Mouse (Mus musculus) midbrain, postnatal 0 days (tissue): ENCODE results near the gene Gse1. TPM values are rescaled to one million over a fixed set of nuclear protein-coding genes. Genes with fewer than 3 reads are reported as not detected.

Source experiments
- ATAC-seq: fragments of 200-750 bp; cut with Nextera tagmentation; 2 replicates; pipeline ENCODE4 v1.8.0; 2017; ENCODE audit warnings: moderate number of reproducible peaks, mild to moderate bottlenecking, moderate TSS enrichment, moderate library complexity; ENCODE audit not compliant: low FRiP score
- DNase-seq: peaks from one replicate; pipeline ENCODE4 v3.0.0-alpha.2; 2015; ENCODE audit warnings: low spot score
- H3K27ac ChIP-seq: fragments of 300-500 bp; sonication (generic); 2 replicates; pipeline ENCODE4 v1.5.1; 2014; ENCODE audit warnings: low read depth, mild to moderate bottlenecking, low read length, mixed read lengths
- H3K27me3 ChIP-seq: fragments of 300-500 bp; sonication (generic); 2 replicates; pipeline ENCODE4 v1.6.1; 2014; ENCODE audit warnings: low read length, control low read depth, mixed read lengths; ENCODE audit not compliant: insufficient read depth
- H3K36me3 ChIP-seq: fragments of 300-500 bp; sonication (generic); 2 replicates; pipeline ENCODE4 v1.6.1; 2014; ENCODE audit warnings: low read length, control low read depth, mixed read lengths; ENCODE audit not compliant: insufficient read depth
- H3K4me1 ChIP-seq: fragments of 300-500 bp; sonication (generic); 2 replicates; pipeline ENCODE4 v1.6.1; 2014; ENCODE audit warnings: mild to moderate bottlenecking, control low read depth, antibody characterized with exemption, low read length, mixed read lengths; ENCODE audit not compliant: insufficient read depth
- H3K4me2 ChIP-seq: fragments of 300-500 bp; sonication (generic); 2 replicates; pipeline ENCODE4 v1.6.1; 2014; ENCODE audit warnings: low read depth, mild to moderate bottlenecking, low read length, mixed read lengths; ENCODE audit not compliant: poor library complexity, severe bottlenecking
- H3K4me3 ChIP-seq: fragments of 300-500 bp; sonication (generic); 2 replicates; pipeline ENCODE4 v1.5.1; 2014; ENCODE audit warnings: low read depth, mild to moderate bottlenecking, low read length, moderate library complexity
- H3K9ac ChIP-seq: fragments of 300-500 bp; sonication (generic); replicated peaks from 2 replicates; pipeline ENCODE4 v1.6.1; 2014; ENCODE audit warnings: mild to moderate bottlenecking, low read length, moderate library complexity, mixed read lengths; ENCODE audit not compliant: poor library complexity, severe bottlenecking
- H3K9me3 ChIP-seq: fragments of 300-500 bp; sonication (generic); 2 replicates; pipeline ENCODE4 v1.6.1; 2016; ENCODE audit warnings: low read length, control low read depth
- CTCF ChIP-seq: IDR thresholded peaks from 2 replicates; pipeline ENCODE4 v1.5.1; 2016; ENCODE audit warnings: antibody characterized with exemption, mild to moderate bottlenecking
- WGBS: fragments of 180-500 bp; shearing (Covaris S2); extraction: QIAGEN DNeasy Blood & Tissue Kit; methylation state at CpG from one replicate; pipeline ENCODE4 v1.1.7; 2014; 5-methylcytosine and 5-hydroxymethylcytosine counted together
- polyA plus RNA-seq: library from polyadenylated mRNA; unstranded; fragments of >200 nt; fragmentation: Nextera tagmentation; extraction: Ambion mirVana; gene quantifications from 2 replicates; pipeline ENCODE4 v1.2.1, GENCODE M21; 2015
- total RNA-seq: library from RNA; depleted of rRNA; stranded (reverse); fragments of >200 nt; gene quantifications from 2 replicates; pipeline ENCODE4 v1.2.3, GENCODE M21; 2014

Gene Gse1
- total and polyA plus RNA-seq, 2 experiments from 2014 or later = 12.4 to 51.3 TPM

- H3K27ac ChIP-seq = no peak overlapping the region
- TF ChIP-seq CTCF = no peak
- whole genome bisulfite sequencing = 74% methylated on average over 10 of the region's 10 CpGs
- H3K36me3 ChIP-seq = no peaks in the 10 kb centered on the region
- H3K9ac ChIP-seq = no peak overlapping the region
- H3K27me3 ChIP-seq = no peaks in the 10 kb centered on the region
- DNase-seq = no peak
- ATAC-seq = no peak
- H3K4me1 ChIP-seq = peaks cover 19% of the 10 kb centered on the region
- no peak overlapping the region for H3K4me3 ChIP-seq
- no peak overlapping the region for H3K4me2 ChIP-seq
- no peaks in the 10 kb centered on the region for H3K9me3 ChIP-seq
Measured at GRCm38 (mm10) chr8:120305800-120306385, 77.6 kb downstream of the Gse1 start.

GRCm38 (mm10) chr8:120307103-120307502, 78.8 kb downstream of the Gse1 start:
- H3K27me3 ChIP-seq = no peaks in the 10 kb centered on the region
- ATAC-seq (peak; percentile 60), DNase-seq (peak; percentile 83)
- 8% methylated on average over 16 of the region's 16 CpGs for WGBS
- no peak overlapping the region for H3K4me3 ChIP-seq
- peaks cover 19% of the 10 kb centered on the region for H3K4me1 ChIP-seq
- peak; percentile 35; the same call in 1 of the 2 replicates for TF ChIP-seq CTCF
- H3K36me3 ChIP-seq = no peaks in the 10 kb centered on the region
- no peaks in the 10 kb centered on the region for H3K9me3 ChIP-seq
- H3K4me2 ChIP-seq = no peak overlapping the region
- H3K27ac ChIP-seq = peak overlapping the region; percentile 55; the same call in 1 of the 2 replicates
- no peak overlapping the region for H3K9ac ChIP-seq

- Histone ChIP-seq H3K4me2 (no peak overlapping the region), H3K4me3 (no peak overlapping the region), H3K4me1 (peaks cover 19% of the 10 kb centered on the region), H3K27me3 (no peaks in the 10 kb centered on the region; the same call in 1 of the 2 replicates), H3K9ac (no peak overlapping the region), H3K27ac (peak overlapping the region; percentile 55), H3K9me3 (no peaks in the 10 kb centered on the region), H3K36me3 (no peaks in the 10 kb centered on the region)
- ATAC-seq = peak; percentile 28; the same call in 1 of the 2 replicates
- no peak for DNase-seq
- 36% methylated on average over 11 of the region's 11 CpGs for WGBS
- TF ChIP-seq CTCF = no peak
Measured at GRCm38 (mm10) chr8:120307528-120307927, 79.3 kb downstream of the Gse1 start.

- peak overlapping the region; percentile 55 for H3K27ac ChIP-seq
- H3K27me3 ChIP-seq = no peaks in the 10 kb centered on the region; the same call in 1 of the 2 replicates
- H3K36me3 ChIP-seq = no peaks in the 10 kb centered on the region
- H3K4me3 ChIP-seq = no peak overlapping the region
- no peaks in the 10 kb centered on the region for H3K9me3 ChIP-seq
- no peak for ATAC-seq
- H3K4me2 ChIP-seq = no peak overlapping the region
- peaks cover 19% of the 10 kb centered on the region for H3K4me1 ChIP-seq
- H3K9ac ChIP-seq = 0 out of 2 replicates have a peak overlapping the region, but pooled peaks have one; percentile 1
- WGBS = 37% methylated on average over 8 of the region's 8 CpGs
- DNase-seq = no peak
- TF ChIP-seq CTCF = no peak
Measured at GRCm38 (mm10) chr8:120308131-120308530, 79.9 kb downstream of the Gse1 start.

GRCm38 (mm10) chr8:120308553-120308952, 80.3 kb downstream of the Gse1 start:
- 0 out of 2 replicates have a peak overlapping the region, but pooled peaks have one; percentile 1 for H3K9ac ChIP-seq
- ATAC-seq = no peak
- H3K4me2 ChIP-seq = no peak overlapping the region
- TF ChIP-seq CTCF = no peak
- peak overlapping the region; percentile 55; the same call in 1 of the 2 replicates for H3K27ac ChIP-seq
- peaks cover 19% of the 10 kb centered on the region for H3K4me1 ChIP-seq
- H3K27me3 ChIP-seq = no peaks in the 10 kb centered on the region; the same call in 1 of the 2 replicates
- no peak for DNase-seq
- 31% methylated on average over 9 of the region's 9 CpGs for WGBS
- no peaks in the 10 kb centered on the region for H3K9me3 ChIP-seq
- no peaks in the 10 kb centered on the region for H3K36me3 ChIP-seq
- H3K4me3 ChIP-seq = no peak overlapping the region

- Histone ChIP-seq H3K27me3 (no peaks in the 10 kb centered on the region; the same call in 1 of the 2 replicates), H3K36me3 (no peaks in the 10 kb centered on the region), H3K4me1 (peaks cover 18% of the 10 kb centered on the region), H3K4me2 (no peak overlapping the region), H3K27ac (0 out of 2 replicates have a peak overlapping the region, but pooled peaks have one; percentile 18), H3K9me3 (no peaks in the 10 kb centered on the region), H3K4me3 (no peak overlapping the region), H3K9ac (no peak overlapping the region; the same call in 1 of the 2 replicates)
- DNase-seq (peak; percentile 86), ATAC-seq (peak; percentile 31; the same call in 1 of the 2 replicates)
- WGBS = 39% methylated on average over 18 of the region's 18 CpGs
- TF ChIP-seq CTCF = no peak
Measured at GRCm38 (mm10) chr8:120309326-120309725, 81.1 kb downstream of the Gse1 start.
